Mouse (Mus musculus): ENCODE data around the gene Rint1.

DNA sequence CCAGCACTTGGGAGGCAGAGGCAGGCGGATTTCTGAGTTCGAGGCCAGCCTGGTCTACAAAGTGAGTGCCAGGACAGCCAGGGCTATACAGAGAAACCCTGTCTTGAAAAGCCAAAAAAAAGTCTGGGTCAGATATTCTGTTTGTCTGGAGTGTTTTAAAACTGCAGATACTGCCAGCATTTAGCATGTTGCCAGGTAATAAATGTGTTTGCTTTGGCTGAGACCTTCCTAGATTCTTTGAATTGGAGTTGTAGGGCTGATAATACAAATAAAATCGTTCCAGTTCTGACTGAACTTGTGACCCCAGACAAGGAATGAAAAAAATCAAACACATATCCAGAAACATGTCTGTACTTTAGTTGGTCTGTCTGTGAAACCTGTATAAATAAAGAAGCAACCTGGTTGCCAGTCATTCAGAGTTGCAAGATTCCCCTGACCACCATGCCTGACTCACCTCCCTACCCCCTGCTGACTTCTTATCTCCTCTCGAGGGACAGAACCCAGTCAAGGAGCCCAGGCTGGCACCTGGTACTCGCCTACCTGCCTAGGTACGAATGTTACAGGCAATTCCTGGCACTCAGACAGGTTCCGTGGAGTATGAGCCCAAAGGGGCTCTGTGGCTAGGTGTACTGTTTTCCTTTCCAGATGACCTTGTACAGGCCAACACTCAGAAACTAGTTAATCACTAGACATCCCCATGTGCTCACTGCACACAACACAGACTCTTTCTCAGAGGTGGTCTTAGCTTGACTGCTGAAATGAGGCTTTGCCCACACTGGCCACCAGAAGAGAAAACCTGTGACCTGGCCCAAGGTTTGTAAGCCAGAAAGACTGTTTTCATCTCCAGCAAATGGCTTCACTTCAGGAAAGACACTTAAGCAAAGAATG lies 75.9 kb downstream of the Rint1 start:
- TF ChIP-seq POLR2A (IDR thresholded peaks at IDR 0.05; ENCODE audit: insufficient read depth, low read length) (no peak), CTCF (IDR thresholded peaks at IDR 0.05; ENCODE audit: low read depth, low read length) (no peak), EP300 (IDR thresholded peaks at IDR 0.05; ENCODE audit: insufficient read depth, low read depth, low read length) (no peak)
